ENCODE assay signal across 8 mouse cellular contexts in genomic region chr4:134249651-134250050, GRCm38 (mm10). TPM values are rescaled to one million over a fixed set of nuclear protein-coding genes. Genes with fewer than 3 reads are reported as not detected.
DNase-seq lines count a peak whose midpoint lies in the region; ATAC-seq lines count a peak whose summit lies in the region.

No protein-coding gene starts in this region.

- peak overlapping the region; percentile 71 for H3K4me2 ChIP-seq in liver, embryonic 12.5 days
- peak overlapping the region; percentile 96 for H3K4me2 ChIP-seq in stomach, embryonic 15.5 days

- DNase-seq in kidney, adult 18-20 months = peak; percentile 83
- DNase-seq in kidney, adult 11 months = no peak
- peak; percentile 90 for DNase-seq in embryo, embryonic 11 days
- peak; percentile 68 to 86 for DNase-seq in heart, adult 18-20 months
- DNase-seq in kidney, adult 9 months = peak; percentile 64
- DNase-seq in natural killer cell, adult 2 months (ENCODE audit: low spot score in 2 of 2) = peak; percentile 45 to 69

- peak overlapping the region; percentile 48 for H3K4me3 ChIP-seq in liver, embryonic 12.5 days
- peak overlapping the region; percentile 42 for H3K4me3 ChIP-seq in stomach, embryonic 15.5 days (replicated peaks)

- 2% methylated on average over 30 of the region's 30 CpGs for WGBS in liver, embryonic 12.5 days (ENCODE audit: insufficient replicate concordance)
- 2% methylated on average over 30 of the region's 30 CpGs for WGBS in stomach, embryonic 15.5 days

- H3K9me3 ChIP-seq in liver, embryonic 12.5 days (replicated peaks) = no peaks in the 10 kb centered on the region
- H3K9me3 ChIP-seq in stomach, embryonic 15.5 days = no peaks in the 10 kb centered on the region

- H3K27ac ChIP-seq in liver, embryonic 12.5 days = no peak overlapping the region
- no peak overlapping the region for H3K27ac ChIP-seq in stomach, embryonic 15.5 days

- peaks cover 89% of the 10 kb centered on the region for H3K27me3 ChIP-seq in liver, embryonic 12.5 days (replicated peaks)
- peaks cover 55% of the 10 kb centered on the region for H3K27me3 ChIP-seq in stomach, embryonic 15.5 days (replicated peaks)

- H3K36me3 ChIP-seq in liver, embryonic 12.5 days = no peaks in the 10 kb centered on the region
- H3K36me3 ChIP-seq in stomach, embryonic 15.5 days = no peaks in the 10 kb centered on the region

- no peak overlapping the region for H3K9ac ChIP-seq in liver, embryonic 12.5 days
- H3K9ac ChIP-seq in stomach, embryonic 15.5 days = 0 out of 2 replicates have a peak overlapping the region, but pooled peaks have one; percentile 29

- no peak for ATAC-seq in liver, embryonic 12.5 days
- ATAC-seq in stomach, embryonic 15.5 days (ENCODE audit: insufficient read depth, low FRiP score, low read depth) = peak; percentile 20; the same call in 1 of the 2 replicates

- peaks cover 60% of the 10 kb centered on the region for H3K4me1 ChIP-seq in liver, embryonic 12.5 days
- H3K4me1 ChIP-seq in stomach, embryonic 15.5 days = peaks cover 46% of the 10 kb centered on the region

RNA-seq across cellular contexts. Expression of gene Gm30191, which starts 2.9 kb away (rescaled TPM):
- not detected for total RNA-seq in heart, adult 18-20 months (2021)
- not detected in 2 replicates for polyA plus RNA-seq in liver, embryonic 12.5 days (2016; fragmentation: Nextera tagmentation; extraction: Ambion mirVana)
- polyA plus RNA-seq in stomach, embryonic 15.5 days (2015; fragmentation: Nextera tagmentation; extraction: Ambion mirVana) = not detected in 2 replicates

RNA-seq across cellular contexts. Expression of gene Grrp1, which starts 4.3 kb away (rescaled TPM):
- total RNA-seq in heart, adult 18-20 months (2021) = 1 to 10 TPM; 5.1 to 6.3 TPM
- polyA plus RNA-seq in liver, embryonic 12.5 days (2016; fragmentation: Nextera tagmentation; extraction: Ambion mirVana) = 1.5 and 1.8 TPM in 2 replicates
- polyA plus RNA-seq in stomach, embryonic 15.5 days (2015; fragmentation: Nextera tagmentation; extraction: Ambion mirVana) = 4.2 and 5.2 TPM in 2 replicates

RNA-seq across cellular contexts. Expression of gene Zfp593, which starts 4.3 kb away (rescaled TPM):
- 1 to 10 TPM; 3.3 to 3.6 TPM for total RNA-seq in heart, adult 18-20 months (2021)
- 15.7 and 16.5 TPM in 2 replicates for polyA plus RNA-seq in liver, embryonic 12.5 days (2016; fragmentation: Nextera tagmentation; extraction: Ambion mirVana)
- polyA plus RNA-seq in stomach, embryonic 15.5 days (2015; fragmentation: Nextera tagmentation; extraction: Ambion mirVana) = 15.1 and 15.9 TPM in 2 replicates

RNA-seq across cellular contexts. Expression of gene E130218I03Rik, which starts 6.2 kb away (rescaled TPM):
- total RNA-seq in heart, adult 18-20 months (2021) = not detected
- polyA plus RNA-seq in liver, embryonic 12.5 days (2016; fragmentation: Nextera tagmentation; extraction: Ambion mirVana) = 0.30 and 0.48 TPM in 2 replicates
- polyA plus RNA-seq in stomach, embryonic 15.5 days (2015; fragmentation: Nextera tagmentation; extraction: Ambion mirVana) = 0.28 and 0.37 TPM in 2 replicates

RNA-seq across cellular contexts. Expression of gene Cnksr1, which starts 11.5 kb away (rescaled TPM):
- 1 to 10 TPM; 3.9 to 6.3 TPM for total RNA-seq in heart, adult 18-20 months (2021)
- 0.19 TPM in 1 of 2 replicates, not detected in the other for polyA plus RNA-seq in liver, embryonic 12.5 days (2016; fragmentation: Nextera tagmentation; extraction: Ambion mirVana)
- 7.7 and 10.0 TPM in 2 replicates for polyA plus RNA-seq in stomach, embryonic 15.5 days (2015; fragmentation: Nextera tagmentation; extraction: Ambion mirVana)
